Mouse (Mus musculus) embryonic stem cell, embryonic (primary cell): ENCODE results near the gene Adamtsl5.

Experiments used
- CTCF ChIA-PET, 4 experiments: fragments of 300-600 bp in 2 of 4; fragments of 350-600 bp in 2 of 4; sonication (Branson Sonifier 250); formaldehyde crosslinking; loops; one replicate each; lab custom pipeline; 2022; ENCODE audit warnings: inconsistent platforms in 2 of 4; lab: Charles Lee
- POLR2A ChIA-PET, 4 experiments: fragments of 300-600 bp in 2 of 4; fragments of 350-600 bp in 2 of 4; sonication (Branson Sonifier 250); formaldehyde crosslinking; loops; one replicate each; lab custom pipeline; 2022; ENCODE audit warnings: antibody characterized with exemption in 4 of 4, inconsistent platforms in 1 of 4; lab: Charles Lee

Adamtsl5 gene

GRCm38 (mm10) chr10:80384115-80384639, 36.0 kb upstream of the Adamtsl5 start:
- ChIA-PET POLR2A (interaction anchor here in 3 of 4 experiments (0.6 to 7.6 kb wide), 19 partner anchors 9 to 292 kb away, joined by 3 to 87 read pairs (median 6); partner anchors contain the start of genes Mbd3 (in 2 of the 3), Apc2 (in 1 of the 3), Plk5 (in 1 of the 3) and Rexo1 (in 1 of the 3)), CTCF (interaction anchor here in 3 of 4 experiments (0.6 to 4.1 kb wide), 18 partner anchors 7 to 155 kb away, joined by 3 to 41 read pairs (median 4); partner anchors contain the start of gene Atp8b3 (in 1 of the 3))

- POLR2A ChIA-PET = interaction anchor here in 2 of 4 experiments (0.8 to 7.6 kb wide), 15 partner anchors 8 to 292 kb away, joined by 3 to 87 read pairs (median 7); partner anchors contain the start of genes Mbd3 (in 2 of the 2), Rexo1 (in 1 of the 2) and Rps15 (in 1 of the 2)
- CTCF ChIA-PET = interaction anchor here in 3 of 4 experiments (0.5 to 4.1 kb wide), 13 partner anchors 7 to 307 kb away, joined by 3 to 41 read pairs (median 4); partner anchors contain the start of gene Mbd3 (in 1 of the 3)
Observed at GRCm38 (mm10) chr10:80383431-80383830, 35.2 kb upstream of the Adamtsl5 start.

GRCm38 (mm10) chr10:80382641-80383365, 34.6 kb upstream of the Adamtsl5 start:
- ChIA-PET CTCF (interaction anchor here in 2 of 4 experiments (0.5 to 1.0 kb wide), 9 partner anchors 16 to 910 kb away, joined by 3 to 8 read pairs (median 3); partner anchors contain the start of genes Mbd3 (in 1 of the 2) and Pip5k1c (in 1 of the 2)), POLR2A (interaction anchor here in 2 of 4 experiments (0.8 to 7.6 kb wide), 8 partner anchors 14 to 293 kb away, joined by 3 to 69 read pairs (median 6); partner anchors contain the start of genes Mbd3 (in 1 of the 2) and Rps15 (in 1 of the 2))

GRCm38 (mm10) chr10:80377716-80378115, 29.5 kb upstream of the Adamtsl5 start:
- ChIA-PET POLR2A (interaction anchor here in 3 of 4 experiments (0.5 to 2.5 kb wide), 22 partner anchors 8 to 668 kb away, joined by 3 to 10 read pairs (median 4); partner anchors contain the start of genes Mbd3 (in 2 of the 3) and Mex3d (in 1 of the 3)), CTCF (interaction anchor here (0.6 to 4.9 kb wide), 51 partner anchors 8 to 980 kb away, joined by 3 to 67 read pairs (median 4); partner anchors contain the start of genes Mbd3 (in 2 of the 4), 1600002K03Rik (in 1 of the 4), Abhd17a (in 1 of the 4) and Adamtsl5 (in 1 of the 4))

GRCm38 (mm10) chr10:80376160-80376559, 27.9 kb upstream of the Adamtsl5 start:
- ChIA-PET POLR2A (interaction anchor here in 3 of 4 experiments (0.5 to 3.9 kb wide), 35 partner anchors 9 to 721 kb away, joined by 3 to 18 read pairs (median 4); partner anchors contain the start of genes Mbd3 (in 2 of the 3), Apc2 (in 1 of the 3), Atp8b3 (in 1 of the 3) and Mex3d (in 1 of the 3)), CTCF (interaction anchor here (0.5 to 4.9 kb wide), 135 partner anchors 9 to 1923 kb away, joined by 3 to 67 read pairs (median 5); partner anchors contain the start of genes Rexo1 (in 3 of the 4), Adamtsl5 (in 2 of the 4), Apc2 (in 2 of the 4) and Mbd3 (in 2 of the 4))

GRCm38 (mm10) chr10:80374063-80374462, 25.9 kb upstream of the Adamtsl5 start:
- ChIA-PET POLR2A (interaction anchor here (0.5 to 3.9 kb wide), 46 partner anchors 10 to 483 kb away, joined by 3 to 18 read pairs (median 4); partner anchors contain the start of genes Dazap1 (in 2 of the 4), Pcsk4 (in 2 of the 4), Rps15 (in 2 of the 4) and Abhd17a (in 1 of the 4)), CTCF (interaction anchor here (0.5 to 4.9 kb wide), 118 partner anchors 8 to 1187 kb away, joined by 3 to 67 read pairs (median 4); partner anchors contain the start of genes Adamtsl5 (in 4 of the 4), Apc2 (in 2 of the 4), 1600002K03Rik (in 1 of the 4) and Ap3d1 (in 1 of the 4))

GRCm38 (mm10) chr10:80372706-80373105, 24.5 kb upstream of the Adamtsl5 start:
- CTCF ChIA-PET = interaction anchor here in 3 of 4 experiments (0.8 to 2.1 kb wide), 11 partner anchors 22 to 247 kb away, joined by 3 to 11 read pairs (median 4); partner anchors contain the start of genes Cirbp (in 1 of the 3) and Pcsk4 (in 1 of the 3)
- POLR2A ChIA-PET = interaction anchor here in 3 of 4 experiments (0.7 to 1.9 kb wide), 19 partner anchors 10 to 208 kb away, joined by 3 to 11 read pairs (median 4); partner anchors contain the start of genes Rps15 (in 3 of the 3), Atp8b3 (in 1 of the 3), Mex3d (in 1 of the 3) and Pcsk4 (in 1 of the 3)

- ChIA-PET CTCF (interaction anchor here (0.5 to 2.1 kb wide), 15 partner anchors 20 to 207 kb away, joined by 3 to 14 read pairs (median 4); partner anchors contain the start of genes Cirbp (in 1 of the 4), Mbd3 (in 1 of the 4) and Pcsk4 (in 1 of the 4)), POLR2A (interaction anchor here in 3 of 4 experiments (0.6 to 1.9 kb wide), 20 partner anchors 9 to 459 kb away, joined by 3 to 11 read pairs (median 4); partner anchors contain the start of genes Rps15 (in 3 of the 3), Atp8b3 (in 1 of the 3), Mex3d (in 1 of the 3) and Pcsk4 (in 1 of the 3))
Observed at GRCm38 (mm10) chr10:80371983-80372382, 23.8 kb upstream of the Adamtsl5 start.

GRCm38 (mm10) chr10:80371411-80371966, 23.3 kb upstream of the Adamtsl5 start:
- ChIA-PET CTCF (interaction anchor here (0.6 to 2.1 kb wide), 13 partner anchors 20 to 206 kb away, joined by 3 to 14 read pairs (median 4); partner anchors contain the start of genes Cirbp (in 1 of the 4), Mbd3 (in 1 of the 4) and Pcsk4 (in 1 of the 4)), POLR2A (interaction anchor here in 3 of 4 experiments (1.0 to 1.9 kb wide), 16 partner anchors 9 to 459 kb away, joined by 3 to 11 read pairs (median 4); partner anchors contain the start of genes Rps15 (in 2 of the 3), Atp8b3 (in 1 of the 3), Mex3d (in 1 of the 3) and Pcsk4 (in 1 of the 3))

- POLR2A ChIA-PET = interaction anchor here in 3 of 4 experiments (0.6 to 1.5 kb wide), 12 partner anchors 13 to 730 kb away, joined by 3 to 6 read pairs (median 3); partner anchors contain the start of gene Mbd3 (in 1 of the 3)
- CTCF ChIA-PET = interaction anchor here in 3 of 4 experiments (0.5 to 2.8 kb wide), 13 partner anchors 13 to 383 kb away, joined by 3 to 12 read pairs (median 4); partner anchors contain the start of genes Adamtsl5 (in 1 of the 3), Efna2 (in 1 of the 3), Mbd3 (in 1 of the 3) and Plk5 (in 1 of the 3)
Observed at GRCm38 (mm10) chr10:80369995-80370747, 22.0 kb upstream of the Adamtsl5 start.

- ChIA-PET CTCF (interaction anchor here in 2 of 4 experiments (0.6 to 2.8 kb wide), 7 partner anchors 18 to 178 kb away, joined by 4 to 12 read pairs (median 5); partner anchors contain the start of gene Mum1 (in 1 of the 2)), POLR2A (interaction anchor here in 2 of 4 experiments (0.7 to 2.0 kb wide), 5 partner anchors 11 to 296 kb away, joined by 3 to 5 read pairs (median 3); partner anchors contain the start of genes Pcsk4 (in 2 of the 2) and Plk5 (in 1 of the 2))
Observed at GRCm38 (mm10) chr10:80368392-80368791, 20.2 kb upstream of the Adamtsl5 start.

GRCm38 (mm10) chr10:80367954-80368353, 19.7 kb upstream of the Adamtsl5 start:
- CTCF ChIA-PET = interaction anchor here in 2 of 4 experiments (0.6 to 2.8 kb wide), 7 partner anchors 17 to 177 kb away, joined by 4 to 12 read pairs (median 5); partner anchors contain the start of gene Mum1 (in 1 of the 2)
- POLR2A ChIA-PET = interaction anchor here in 2 of 4 experiments (1.0 to 2.0 kb wide), 3 partner anchors 11 to 71 kb away, joined by 3 to 5 read pairs (median 4); partner anchors contain the start of genes Pcsk4 (in 1 of the 2) and Plk5 (in 1 of the 2)

- POLR2A ChIA-PET = interaction anchor here in 1 of 4 experiments (0.8 to 1.7 kb wide), 3 partner anchors 197 to 311 kb away, joined by 3 read pairs; no protein-coding TSS in a partner anchor
Observed at GRCm38 (mm10) chr10:80365736-80366135, 17.5 kb upstream of the Adamtsl5 start.

GRCm38 (mm10) chr10:80363734-80364133, 15.5 kb upstream of the Adamtsl5 start:
- ChIA-PET POLR2A (interaction anchor here in 3 of 4 experiments (0.6 to 1.1 kb wide), 3 partner anchors 10 to 196 kb away, joined by 3 to 5 read pairs (median 3); no protein-coding TSS in a partner anchor), CTCF (interaction anchor here in 2 of 4 experiments (0.6 to 2.1 kb wide), 2 partner anchors 13 to 473 kb away, joined by 5 read pairs; no protein-coding TSS in a partner anchor)

More at GRCm38 (mm10) chr10:80365736-80366135, 17.5 kb upstream of the Adamtsl5 start:
- CTCF ChIA-PET = interaction anchor here in 2 of 4 experiments (0.6 to 1.3 kb wide), 3 partner anchors 8 to 117 kb away, joined by 3 to 4 read pairs (median 3); partner anchors contain the start of gene Ndufs7 (in 1 of the 2)
